Mouse (Mus musculus): ENCODE results near the gene Rragd.

- TF ChIP-seq POLR2A (IDR thresholded peaks at IDR 0.05; ENCODE audit: control insufficient read depth, extremely low read depth, insufficient read depth, low read length, poor library complexity) (no peak), CTCF (IDR thresholded peaks at IDR 0.05; ENCODE audit: borderline replicate concordance, control insufficient read depth, extremely low read depth, insufficient read depth, low read length, poor library complexity) (no peak)
Measured at GRCm38 (mm10) chr4:32961394-32961793, 21.4 kb upstream of the Rragd start.

Measured in thymus, adult 2 months (tissue).